Mouse (Mus musculus) heart, embryonic 12.5 days (tissue): ENCODE results near the gene Col26a1. TPM values are rescaled to one million over a fixed set of nuclear protein-coding genes. Genes with fewer than 3 reads are reported as not detected.
A peak's percentile ranks its signal among the peaks of the same experiment; 100 is the strongest.

Source experiments
- ATAC-seq: fragments of 200-750 bp; cut with Nextera tagmentation; 2 replicates; pipeline ENCODE4 v1.8.0; 2017; ENCODE audit warnings: moderate TSS enrichment, moderate library complexity; ENCODE audit not compliant: insufficient number of reproducible peaks, low FRiP score
- H3K27ac ChIP-seq: fragments of 300-500 bp; sonication (generic); 2 replicates; pipeline ENCODE4 v1.5.1; 2016; ENCODE audit warnings: mild to moderate bottlenecking, moderate library complexity; ENCODE audit not compliant: poor library complexity, severe bottlenecking
- H3K27me3 ChIP-seq: fragments of 300-500 bp; sonication (generic); replicated peaks from 2 replicates; pipeline ENCODE4 v1.6.1; 2016; ENCODE audit warnings: mild to moderate bottlenecking, moderate library complexity
- H3K36me3 ChIP-seq: fragments of 300-500 bp; sonication (generic); 2 replicates; pipeline ENCODE4 v1.6.1; 2016; ENCODE audit warnings: mild to moderate bottlenecking, moderate library complexity
- H3K4me1 ChIP-seq: fragments of 300-500 bp; sonication (generic); replicated peaks from 2 replicates; pipeline ENCODE4 v1.6.1; 2016; ENCODE audit warnings: mild to moderate bottlenecking
- H3K4me2 ChIP-seq: fragments of 300-500 bp; sonication (generic); 2 replicates; pipeline ENCODE4 v1.6.1; 2016; ENCODE audit warnings: mild to moderate bottlenecking, moderate library complexity
- H3K4me3 ChIP-seq: fragments of 300-500 bp; sonication (generic); 2 replicates; pipeline ENCODE4 v1.5.1; 2016; ENCODE audit warnings: mild to moderate bottlenecking
- H3K9ac ChIP-seq: fragments of 300-500 bp; sonication (generic); 2 replicates; pipeline ENCODE4 v1.6.1; 2016; ENCODE audit warnings: mild to moderate bottlenecking, moderate library complexity
- H3K9me3 ChIP-seq: fragments of 300-500 bp; sonication (generic); replicated peaks from 2 replicates; pipeline ENCODE4 v1.6.1; 2016; ENCODE audit warnings: mild to moderate bottlenecking, moderate library complexity
- WGBS: fragments of 180-500 bp; shearing (Covaris S2); methylation state at CpG from one replicate; pipeline ENCODE4 v1.1.7; 2016; 5-methylcytosine and 5-hydroxymethylcytosine counted together
- polyA plus RNA-seq: library from polyadenylated mRNA; unstranded; fragments of >200 nt; fragmentation: Nextera tagmentation; extraction: Ambion mirVana; gene quantifications from 2 replicates; pipeline ENCODE4 v1.2.1, GENCODE M21; 2016

Col26a1 gene
- polyA plus RNA-seq, 1 experiment from 2014 or later = 21.6 TPM

GRCm38 (mm10) chr5:136907991-136908857 is 25.2 kb upstream of the Col26a1 start, which contains the start of gene Ift22:
TSS of gene Ift22 (plus strand) at chr5:136908150.
- no peaks in the 10 kb centered on the region for H3K27me3 ChIP-seq
- H3K27ac ChIP-seq = no peak within 1 kb of the TSS
- no peaks in the 10 kb centered on the region; the same call in 1 of the 2 replicates for H3K9me3 ChIP-seq
- H3K4me3 ChIP-seq = peak within 1 kb of the TSS; percentile 69
- H3K4me2 ChIP-seq = peak within 1 kb of the TSS; percentile 66
- H3K9ac ChIP-seq = peak within 1 kb of the TSS; percentile 63
- whole genome bisulfite sequencing = 8% methylated on average over 32 of the region's 32 CpGs
- peak; percentile 86 for ATAC-seq
- H3K4me1 ChIP-seq = peaks cover 4% of the 10 kb centered on the region; the same call in 1 of the 2 replicates
- H3K36me3 ChIP-seq = peaks cover 20% of the 10 kb centered on the region

- 39% methylated on average over 9 of the region's 9 CpGs for WGBS
- ATAC-seq = no peak
- Histone ChIP-seq H3K4me1 (peaks cover 4% of the 10 kb centered on the region; the same call in 1 of the 2 replicates), H3K4me3 (peak overlapping the region; percentile 69), H3K9me3 (no peaks in the 10 kb centered on the region; the same call in 1 of the 2 replicates), H3K36me3 (peaks cover 13% of the 10 kb centered on the region), H3K27me3 (no peaks in the 10 kb centered on the region), H3K27ac (no peak overlapping the region), H3K4me2 (peak overlapping the region; percentile 66), H3K9ac (peak overlapping the region; percentile 63)
Measured at GRCm38 (mm10) chr5:136907587-136907986, 24.6 kb upstream of the Col26a1 start.

GRCm38 (mm10) chr5:136905630-136906029 is 22.6 kb upstream of the Col26a1 start:
- 45% methylated on average over 7 of the region's 7 CpGs for WGBS
- no peak for ATAC-seq

GRCm38 (mm10) chr5:136904621-136905020 is 21.6 kb upstream of the Col26a1 start:
- Histone ChIP-seq H3K4me1 (peaks cover 18% of the 10 kb centered on the region), H3K9ac (no peak overlapping the region), H3K27me3 (no peaks in the 10 kb centered on the region), H3K4me3 (no peak overlapping the region), H3K4me2 (no peak overlapping the region), H3K36me3 (no peaks in the 10 kb centered on the region), H3K27ac (no peak overlapping the region), H3K9me3 (no peaks in the 10 kb centered on the region; the same call in 1 of the 2 replicates)
- no peak for ATAC-seq
- 55% methylated on average over 3 of the region's 3 CpGs for WGBS

More at GRCm38 (mm10) chr5:136905630-136906029, 22.6 kb upstream of the Col26a1 start:
- Histone ChIP-seq H3K36me3 (no peaks in the 10 kb centered on the region), H3K27me3 (no peaks in the 10 kb centered on the region), H3K4me2 (no peak overlapping the region), H3K4me3 (no peak overlapping the region), H3K27ac (no peak overlapping the region), H3K9ac (no peak overlapping the region), H3K9me3 (no peaks in the 10 kb centered on the region; the same call in 1 of the 2 replicates), H3K4me1 (peaks cover 8% of the 10 kb centered on the region)

- no peak for ATAC-seq
- Histone ChIP-seq H3K27me3 (no peaks in the 10 kb centered on the region; the same call in 1 of the 2 replicates), H3K4me1 (peaks cover 9% of the 10 kb centered on the region), H3K9ac (no peak overlapping the region), H3K9me3 (peaks cover 4% of the 10 kb centered on the region; the same call in 1 of the 2 replicates), H3K36me3 (no peaks in the 10 kb centered on the region), H3K27ac (no peak overlapping the region), H3K4me2 (no peak overlapping the region), H3K4me3 (no peak overlapping the region)
- WGBS = 54% methylated on average over 10 of the region's 10 CpGs
Measured at GRCm38 (mm10) chr5:136895529-136895963, 12.5 kb upstream of the Col26a1 start.

- Histone ChIP-seq H3K4me2 (no peak overlapping the region), H3K9ac (no peak overlapping the region)
Measured at GRCm38 (mm10) chr5:136894840-136895528, 12.0 kb upstream of the Col26a1 start.

GRCm38 (mm10) chr5:136888539-136889355 is 5.7 kb upstream of the Col26a1 start:
- Histone ChIP-seq H3K4me1 (peaks cover 17% of the 10 kb centered on the region), H3K9ac (no peak overlapping the region), H3K27ac (peak overlapping the region; percentile 4; the same call in 1 of the 2 replicates), H3K4me2 (peak overlapping the region; percentile 55), H3K4me3 (0 out of 2 replicates have a peak overlapping the region, but pooled peaks have one; percentile 10), H3K9me3 (no peaks in the 10 kb centered on the region), H3K27me3 (peaks cover 14% of the 10 kb centered on the region), H3K36me3 (no peaks in the 10 kb centered on the region)
- 42% methylated on average over 19 of the region's 19 CpGs for whole genome bisulfite sequencing
- no peak; the same call in 1 of the 2 replicates for ATAC-seq

More at GRCm38 (mm10) chr5:136894840-136895528, 12.0 kb upstream of the Col26a1 start:
- Histone ChIP-seq H3K36me3 (no peaks in the 10 kb centered on the region), H3K4me1 (peaks cover 4% of the 10 kb centered on the region), H3K4me3 (no peak overlapping the region), H3K27ac (no peak overlapping the region), H3K27me3 (no peaks in the 10 kb centered on the region; the same call in 1 of the 2 replicates), H3K9me3 (peaks cover 4% of the 10 kb centered on the region; the same call in 1 of the 2 replicates)
- ATAC-seq = no peak
- 65% methylated on average over 25 of the region's 25 CpGs for WGBS

- peaks cover 23% of the 10 kb centered on the region for H3K4me1 ChIP-seq
- ATAC-seq = no peak
- H3K4me3 ChIP-seq = no peak overlapping the region
- peak overlapping the region; percentile 12; the same call in 1 of the 2 replicates for H3K27ac ChIP-seq
- peaks cover 32% of the 10 kb centered on the region for H3K27me3 ChIP-seq
- whole genome bisulfite sequencing = 34% methylated on average over 7 of the region's 7 CpGs
- no peaks in the 10 kb centered on the region for H3K36me3 ChIP-seq
- no peak overlapping the region for H3K4me2 ChIP-seq
- H3K9me3 ChIP-seq = no peaks in the 10 kb centered on the region
- no peak overlapping the region for H3K9ac ChIP-seq
Measured at GRCm38 (mm10) chr5:136886957-136887356, 3.9 kb upstream of the Col26a1 start.

- Histone ChIP-seq H3K27me3 (peaks cover 40% of the 10 kb centered on the region), H3K27ac (no peak overlapping the region), H3K9me3 (no peaks in the 10 kb centered on the region), H3K4me3 (peak overlapping the region; percentile 52), H3K4me2 (peak overlapping the region; percentile 69), H3K4me1 (peaks cover 16% of the 10 kb centered on the region), H3K9ac (peak overlapping the region; percentile 63), H3K36me3 (no peaks in the 10 kb centered on the region)
- peak; percentile 5; the same call in 1 of the 2 replicates for ATAC-seq
- WGBS = 2% methylated on average over 47 of the region's 47 CpGs
Measured at GRCm38 (mm10) chr5:136882055-136882787, 788 bp downstream of the Col26a1 start.
